Mouse (Mus musculus): ENCODE measurements around the gene Adgrf3. TPM values are rescaled to one million over a fixed set of nuclear protein-coding genes. Genes with fewer than 3 reads are reported as not detected.
"Not testable (repeated sequence)": the region's sequence is repeated elsewhere in the genome, so short reads cannot be mapped to it uniquely, and the experiment has no call there.

Gene Adgrf3
- polyA plus RNA-seq, 1 experiment from 2014 or later, result 0.25 TPM

DNA sequence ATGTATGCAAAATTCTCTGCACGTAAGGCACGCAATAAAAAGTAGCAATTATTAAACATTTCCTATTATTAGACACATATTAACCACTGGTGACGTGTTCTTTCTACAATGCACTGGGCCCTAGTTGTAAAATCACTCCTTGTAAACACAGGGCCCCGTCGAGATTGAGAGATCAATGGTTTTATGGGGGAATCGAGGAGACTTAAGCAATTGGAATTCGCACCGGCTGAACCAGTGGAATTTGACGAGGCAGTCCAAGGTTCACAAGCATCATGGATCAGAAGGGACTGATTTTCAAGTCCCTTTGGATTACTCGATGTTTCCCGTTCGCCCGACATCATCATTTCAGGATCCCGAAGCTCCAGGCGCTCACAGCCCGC, 26.4 kb upstream of the Adgrf3 start:
- Histone ChIP-seq H3K4me1 (replicated peaks) (peaks cover 27% of the 10 kb centered on the region), H3K4me3 (peak overlapping the region; percentile 69), H3K27ac (peak overlapping the region; percentile 65), H3K9me3 (replicated peaks) (no peaks in the 10 kb centered on the region), H3K4me2 (peak overlapping the region; percentile 83), H3K27me3 (no peaks in the 10 kb centered on the region), H3K36me3 (no peaks in the 10 kb centered on the region), H3K9ac (peak overlapping the region; percentile 60)
- ATAC-seq (replicated peaks; ENCODE audit: insufficient number of reproducible peaks, insufficient read depth, low FRiP score, low read depth), result no peak
- WGBS, result 45% methylated on average over 16 of the region's 16 CpGs

DNA sequence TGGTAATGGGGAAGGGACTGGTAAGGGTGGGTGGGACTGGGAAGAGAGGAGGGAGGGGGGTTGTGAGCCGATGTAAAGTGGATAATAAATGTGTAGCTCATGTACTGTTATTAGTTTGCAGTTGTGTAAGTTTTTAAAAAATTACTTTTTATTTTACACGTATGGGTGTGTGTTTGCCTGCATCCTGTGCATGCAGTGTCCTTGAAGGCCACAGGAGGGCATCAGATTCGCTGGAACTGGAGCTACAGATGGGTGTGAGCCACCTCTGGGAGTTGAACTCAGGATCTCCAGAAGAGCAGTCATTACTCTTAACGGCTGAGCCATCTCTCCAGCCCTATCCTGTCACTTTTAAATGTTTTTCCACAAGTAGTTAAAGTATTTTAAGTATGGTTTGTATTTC, 25.4 kb upstream of the Adgrf3 start:
- Histone ChIP-seq H3K27me3 (no peaks in the 10 kb centered on the region), H3K9ac (no peak overlapping the region), H3K9me3 (replicated peaks) (no peaks in the 10 kb centered on the region), H3K27ac (no peak overlapping the region), H3K36me3 (no peaks in the 10 kb centered on the region), H3K4me3 (no peak overlapping the region), H3K4me2 (no peak overlapping the region), H3K4me1 (replicated peaks) (peaks cover 25% of the 10 kb centered on the region)
- no peak for ATAC-seq (replicated peaks; ENCODE audit: insufficient number of reproducible peaks, insufficient read depth, low FRiP score, low read depth)
- WGBS, result 82% methylated on average over 4 of the region's 4 CpGs

DNA sequence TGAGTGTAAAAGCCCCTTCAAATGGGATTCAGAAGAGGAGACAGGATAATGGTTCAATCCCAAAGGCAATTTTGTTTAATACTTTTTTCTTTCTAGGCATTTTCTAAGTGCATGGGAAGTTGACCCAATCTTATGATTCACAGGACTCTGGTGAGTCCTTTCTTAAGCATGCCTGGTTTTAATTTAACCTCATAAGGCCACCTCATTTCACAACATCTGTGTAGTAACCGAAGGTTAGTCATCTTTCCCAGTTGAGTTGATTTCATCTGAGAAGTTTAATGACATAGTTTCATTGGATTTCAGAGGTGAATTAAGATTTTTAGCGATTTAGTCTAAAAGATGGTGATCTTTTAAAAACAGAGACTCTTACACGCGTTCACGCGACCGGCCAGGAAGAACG, 17.2 kb upstream of the Adgrf3 start:
- no peaks in the 10 kb centered on the region for H3K9me3 ChIP-seq (replicated peaks)
- no peak for ATAC-seq (replicated peaks; ENCODE audit: insufficient number of reproducible peaks, insufficient read depth, low FRiP score, low read depth)
- no peaks in the 10 kb centered on the region for H3K27me3 ChIP-seq
- no peak overlapping the region for H3K4me2 ChIP-seq
- no peak overlapping the region for H3K27ac ChIP-seq
- no peak overlapping the region for H3K9ac ChIP-seq
- H3K36me3 ChIP-seq, result no peaks in the 10 kb centered on the region; the same call in 1 of the 2 replicates
- H3K4me1 ChIP-seq (replicated peaks), result no peaks in the 10 kb centered on the region
- WGBS, result 97% methylated on average over 8 of the region's 8 CpGs
- no peak overlapping the region for H3K4me3 ChIP-seq

DNA sequence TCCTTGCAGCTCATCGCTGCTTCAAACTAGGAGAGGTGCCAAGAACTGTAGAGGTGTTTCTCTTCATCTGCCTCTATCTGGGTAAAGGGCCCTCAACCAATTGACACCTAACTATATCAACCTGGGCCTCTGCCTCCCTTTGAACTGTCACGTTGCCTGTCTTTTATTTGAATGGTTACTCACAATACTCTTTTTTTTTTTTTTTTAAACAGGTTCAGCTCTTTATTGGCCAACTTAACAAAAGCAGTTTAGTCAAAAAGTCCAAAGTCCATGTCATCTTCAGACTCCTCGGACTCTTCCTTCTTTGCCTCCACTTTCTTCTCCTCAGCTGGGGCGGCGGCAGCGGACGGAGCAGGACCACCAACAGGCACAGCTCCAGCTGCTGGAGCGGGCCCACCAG, 15.1 kb upstream of the Adgrf3 start:
- WGBS, result 87% methylated on average over 8 of the region's 8 CpGs
- Histone ChIP-seq H3K4me2 (no peak overlapping the region), H3K27ac (no peak overlapping the region), H3K4me3 (no peak overlapping the region), H3K9ac (no peak overlapping the region), H3K36me3 (no peaks in the 10 kb centered on the region; the same call in 1 of the 2 replicates), H3K27me3 (no peaks in the 10 kb centered on the region), H3K4me1 (replicated peaks) (no peaks in the 10 kb centered on the region), H3K9me3 (replicated peaks) (no peaks in the 10 kb centered on the region)
- no peak for ATAC-seq (replicated peaks; ENCODE audit: insufficient number of reproducible peaks, insufficient read depth, low FRiP score, low read depth)

DNA sequence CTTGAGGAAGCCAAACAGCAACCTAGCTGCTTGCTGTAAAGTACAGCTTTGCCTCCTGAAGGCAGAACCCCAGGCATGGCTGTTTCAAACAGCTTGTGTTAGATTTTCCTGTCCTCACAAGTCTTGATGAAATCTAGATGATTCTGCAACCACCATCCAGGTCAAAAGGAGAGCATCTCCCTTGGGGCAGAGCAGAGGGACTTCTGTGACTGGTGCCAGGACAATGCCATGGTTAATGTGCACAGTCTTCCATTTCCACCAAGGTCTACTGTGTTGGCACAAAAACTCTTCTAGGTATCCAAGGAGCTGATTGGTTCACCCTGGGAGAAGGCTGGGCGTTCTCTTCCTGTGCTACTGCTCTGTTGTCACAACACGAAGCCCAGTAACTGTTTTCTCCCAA, 14.2 kb upstream of the Adgrf3 start:
- 72% methylated on average over 2 of the region's 2 CpGs for WGBS
- no peak overlapping the region for H3K27ac ChIP-seq

DNA sequence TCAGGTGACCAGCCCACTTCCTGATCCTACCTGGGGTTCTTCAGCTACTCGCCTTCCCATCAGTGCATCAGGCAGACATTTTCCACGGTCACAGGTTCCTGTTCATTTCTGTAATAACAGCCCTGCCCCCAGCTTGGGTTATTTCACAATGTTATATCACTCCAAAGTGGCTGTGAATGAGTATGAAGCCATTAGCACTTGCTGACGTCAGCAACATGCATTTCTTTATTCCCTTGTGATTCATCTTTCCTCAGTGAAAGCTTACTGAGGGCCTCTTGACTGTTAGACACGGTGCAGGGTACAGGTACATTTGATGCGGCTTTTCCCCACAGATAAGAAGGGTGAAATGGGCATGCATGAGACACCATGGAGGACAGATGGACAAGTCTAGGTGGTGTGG, 10.4 kb upstream of the Adgrf3 start:
- H3K27me3 ChIP-seq, result no peaks in the 10 kb centered on the region
- H3K4me1 ChIP-seq (replicated peaks), result no peaks in the 10 kb centered on the region
- no peaks in the 10 kb centered on the region; the same call in 1 of the 2 replicates for H3K9me3 ChIP-seq (replicated peaks)
- no peak overlapping the region for H3K4me3 ChIP-seq
- no peaks in the 10 kb centered on the region for H3K36me3 ChIP-seq
- no peak for ATAC-seq (replicated peaks; ENCODE audit: insufficient number of reproducible peaks, insufficient read depth, low FRiP score, low read depth)
- H3K9ac ChIP-seq, result no peak overlapping the region
- 62% methylated on average over 5 of the region's 5 CpGs for WGBS
- H3K4me2 ChIP-seq, result no peak overlapping the region
- no peak overlapping the region for H3K27ac ChIP-seq

More for the DNA sequence above, 14.2 kb upstream of the Adgrf3 start:
- Histone ChIP-seq H3K36me3 (no peaks in the 10 kb centered on the region; the same call in 1 of the 2 replicates), H3K4me3 (no peak overlapping the region), H3K9ac (no peak overlapping the region), H3K27me3 (no peaks in the 10 kb centered on the region), H3K4me2 (no peak overlapping the region), H3K4me1 (replicated peaks) (no peaks in the 10 kb centered on the region), H3K9me3 (replicated peaks) (no peaks in the 10 kb centered on the region)
- no peak for ATAC-seq (replicated peaks; ENCODE audit: insufficient number of reproducible peaks, insufficient read depth, low FRiP score, low read depth)

DNA sequence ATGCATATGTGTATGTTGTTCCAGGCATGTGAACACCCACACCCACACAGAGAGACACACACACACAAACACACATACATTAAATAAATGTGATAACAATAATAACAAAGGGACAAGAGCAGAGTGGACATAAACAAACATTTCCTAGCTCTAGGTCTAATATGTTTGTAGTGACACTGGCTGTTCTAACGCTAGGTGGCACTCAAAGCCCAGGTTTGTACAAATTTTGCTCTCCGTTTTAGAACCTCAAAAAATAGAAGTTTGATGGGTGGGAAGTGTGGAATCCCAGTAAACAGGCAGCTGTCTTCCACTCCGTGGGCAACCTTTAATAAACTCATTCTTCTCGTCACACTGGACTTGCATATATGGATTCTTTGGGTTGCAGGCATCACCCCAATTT, 9.4 kb upstream of the Adgrf3 start:
- no peak for ATAC-seq (replicated peaks; ENCODE audit: insufficient number of reproducible peaks, insufficient read depth, low FRiP score, low read depth)
- 9% methylated on average over 4 of the region's 4 CpGs for WGBS
- no peaks in the 10 kb centered on the region for H3K36me3 ChIP-seq
- no peaks in the 10 kb centered on the region; the same call in 1 of the 2 replicates for H3K9me3 ChIP-seq (replicated peaks)
- H3K9ac ChIP-seq, result no peak overlapping the region
- H3K4me1 ChIP-seq (replicated peaks), result 0 out of 2 replicates have a peak, but pooled peaks cover 3% of the 10 kb centered on the region
- H3K4me3 ChIP-seq, result no peak overlapping the region
- H3K27ac ChIP-seq, result no peak overlapping the region
- no peak overlapping the region for H3K4me2 ChIP-seq
- no peaks in the 10 kb centered on the region for H3K27me3 ChIP-seq

DNA sequence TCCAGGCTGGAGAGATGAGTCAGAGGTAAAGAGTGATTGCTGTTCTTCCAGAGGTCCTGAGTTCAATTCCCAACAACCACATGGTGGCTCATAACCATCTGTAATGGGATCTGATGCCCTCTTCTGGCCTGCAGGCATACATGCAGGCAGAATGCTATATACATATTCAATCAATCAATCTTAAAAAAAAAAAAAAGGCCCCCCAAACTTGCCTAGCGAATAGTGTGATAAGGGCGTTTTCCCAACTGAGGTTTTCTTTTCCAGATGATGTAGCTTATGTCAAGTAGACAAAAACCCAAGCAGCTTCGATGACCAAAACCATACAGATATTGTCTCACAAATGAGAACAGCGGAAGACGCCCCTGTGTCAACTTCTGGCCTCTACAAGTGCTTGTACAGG, 5.2 kb upstream of the Adgrf3 start:
- H3K4me3 ChIP-seq; H3K4me2 ChIP-seq; H3K9ac ChIP-seq; H3K27me3 ChIP-seq; ATAC-seq (replicated peaks; ENCODE audit: insufficient number of reproducible peaks, insufficient read depth, low FRiP score, low read depth); H3K36me3 ChIP-seq; H3K9me3 ChIP-seq (replicated peaks); H3K27ac ChIP-seq: not testable (repeated sequence)
- 83% methylated on average over 5 of the region's 5 CpGs for WGBS
- H3K4me1 ChIP-seq (replicated peaks), result peaks cover 11% of the 10 kb centered on the region

DNA sequence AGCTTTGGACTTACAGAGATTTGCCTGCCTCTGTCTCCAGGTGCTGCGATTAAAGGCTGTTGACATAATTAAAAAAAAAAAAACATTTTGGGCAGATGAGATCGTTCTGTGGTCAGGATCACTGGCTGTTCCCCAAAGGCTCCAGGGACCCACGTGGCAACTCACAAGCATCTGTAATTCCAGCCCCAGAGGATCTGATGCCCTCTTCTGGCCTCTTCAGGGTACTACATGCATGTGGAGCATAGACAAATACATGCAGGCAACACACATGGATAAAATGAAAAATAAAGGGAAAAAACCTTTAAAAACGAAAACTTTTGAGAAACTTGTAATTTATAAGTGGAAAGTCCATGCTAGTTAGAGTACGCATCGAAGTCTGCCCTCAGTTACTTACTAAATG, 1.8 kb upstream of the Adgrf3 start:
- no peaks in the 10 kb centered on the region for H3K9me3 ChIP-seq (replicated peaks)
- no peak overlapping the region for H3K4me3 ChIP-seq
- H3K4me2 ChIP-seq, result no peak overlapping the region
- H3K27me3 ChIP-seq, result no peaks in the 10 kb centered on the region
- whole genome bisulfite sequencing, result 69% methylated on average over 6 of the region's 6 CpGs
- peaks cover 15% of the 10 kb centered on the region for H3K4me1 ChIP-seq (replicated peaks)
- H3K27ac ChIP-seq, result no peak overlapping the region
- no peaks in the 10 kb centered on the region for H3K36me3 ChIP-seq
- H3K9ac ChIP-seq, result no peak overlapping the region
- no peak for ATAC-seq (replicated peaks; ENCODE audit: insufficient number of reproducible peaks, insufficient read depth, low FRiP score, low read depth)

DNA sequence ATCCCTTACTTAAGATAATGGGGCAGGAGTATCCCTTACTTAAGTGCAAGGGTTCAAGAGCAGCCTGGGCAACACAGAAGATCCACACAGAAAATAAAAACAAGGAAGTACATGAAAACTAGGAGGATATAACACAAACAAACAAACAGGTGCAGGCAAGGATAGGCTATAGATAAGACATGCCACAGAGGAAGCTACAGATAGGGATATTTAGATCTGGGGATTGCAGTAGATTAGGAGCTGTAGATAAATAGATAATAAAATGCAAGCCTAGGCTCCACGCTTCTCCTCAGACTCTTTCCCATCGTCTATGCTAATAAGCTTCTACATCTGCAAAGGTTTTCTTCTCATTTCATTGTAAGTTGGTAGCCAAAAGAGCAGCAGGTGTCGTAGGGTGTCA, 488 bp downstream of the Adgrf3 start:
- Histone ChIP-seq H3K27me3 (no peaks in the 10 kb centered on the region), H3K4me2 (no peak overlapping the region), H3K4me3 (no peak overlapping the region), H3K4me1 (replicated peaks) (peaks cover 13% of the 10 kb centered on the region), H3K9me3 (replicated peaks) (no peaks in the 10 kb centered on the region), H3K36me3 (no peaks in the 10 kb centered on the region), H3K9ac (no peak overlapping the region), H3K27ac (no peak overlapping the region)
- ATAC-seq (replicated peaks; ENCODE audit: insufficient number of reproducible peaks, insufficient read depth, low FRiP score, low read depth), result no peak
- 62% methylated on average over 3 of the region's 3 CpGs for WGBS

DNA sequence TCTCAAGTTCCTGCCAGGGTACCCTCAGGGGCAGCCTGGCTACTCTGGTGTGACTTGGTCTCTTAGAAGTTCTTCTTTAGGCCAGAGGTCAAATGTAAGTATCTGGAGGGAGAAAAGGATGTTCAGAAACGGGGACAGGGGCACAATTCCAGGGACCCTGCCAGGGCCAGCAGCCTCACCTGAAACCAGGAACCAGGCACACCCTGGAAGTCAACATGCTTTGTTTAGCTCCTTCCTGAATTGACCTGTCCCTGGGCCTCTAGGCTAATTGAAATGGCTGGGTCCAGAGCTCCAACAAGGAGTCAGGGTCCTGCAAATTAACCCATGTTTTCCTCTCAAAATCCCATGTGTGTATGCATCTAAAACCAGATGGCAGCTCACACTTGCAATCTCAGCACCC, 1.1 kb downstream of the Adgrf3 start:
- no peak for ATAC-seq (replicated peaks; ENCODE audit: insufficient number of reproducible peaks, insufficient read depth, low FRiP score, low read depth)
- Histone ChIP-seq H3K4me2 (no peak overlapping the region), H3K27ac (no peak overlapping the region), H3K9me3 (replicated peaks) (no peaks in the 10 kb centered on the region), H3K4me3 (no peak overlapping the region), H3K36me3 (no peaks in the 10 kb centered on the region), H3K4me1 (replicated peaks) (peaks cover 10% of the 10 kb centered on the region), H3K9ac (no peak overlapping the region), H3K27me3 (no peaks in the 10 kb centered on the region)
- 65% methylated on average over 1 of the region's 1 CpGs for WGBS

DNA sequence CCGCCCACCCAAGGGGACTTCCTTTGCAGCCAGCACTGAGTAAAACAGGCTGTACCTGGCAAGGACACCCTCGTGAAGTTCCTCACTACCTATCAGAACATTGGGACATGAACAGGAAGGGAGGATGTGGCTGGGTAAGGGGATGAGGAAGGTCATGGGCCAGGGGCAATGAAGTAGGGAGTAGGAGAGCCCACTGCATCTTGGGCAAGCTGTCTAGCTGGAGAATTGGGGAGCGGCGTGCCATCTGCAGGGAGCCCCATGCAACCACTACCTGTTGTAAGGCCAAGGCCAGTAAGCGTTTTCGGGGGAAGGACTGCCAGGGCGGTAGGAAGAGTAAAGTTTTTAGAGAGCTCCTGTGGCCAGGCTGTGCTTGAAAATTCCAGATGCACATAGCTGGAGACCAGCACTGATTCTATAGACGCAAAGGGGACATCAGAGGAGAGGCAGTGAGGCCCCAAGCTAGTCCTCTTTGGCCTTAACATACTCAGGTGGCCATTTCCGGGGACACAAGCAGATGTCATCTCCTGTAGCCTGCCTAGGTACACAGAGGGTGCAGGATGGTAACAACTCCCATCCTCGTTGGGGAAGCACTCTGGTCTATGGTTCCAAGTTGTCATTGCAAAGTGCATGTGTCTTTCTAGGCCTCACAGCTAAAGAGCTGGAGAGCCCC, 2.2 kb downstream of the Adgrf3 start:
- no peak overlapping the region for H3K9ac ChIP-seq
- H3K27me3 ChIP-seq, result no peaks in the 10 kb centered on the region
- H3K36me3 ChIP-seq, result no peaks in the 10 kb centered on the region
- H3K9me3 ChIP-seq (replicated peaks), result no peaks in the 10 kb centered on the region
- H3K4me2 ChIP-seq, result no peak overlapping the region
- ATAC-seq (replicated peaks; ENCODE audit: insufficient number of reproducible peaks, insufficient read depth, low FRiP score, low read depth), result no peak
- WGBS, result 71% methylated on average over 10 of the region's 10 CpGs
- H3K4me3 ChIP-seq, result no peak overlapping the region
- H3K27ac ChIP-seq, result no peak overlapping the region
- 0 out of 2 replicates have a peak, but pooled peaks cover 4% of the 10 kb centered on the region for H3K4me1 ChIP-seq (replicated peaks)
